Mouse (Mus musculus) forebrain, postnatal 0 days (tissue): ENCODE results near the gene Ywhah. TPM values are rescaled to one million over a fixed set of nuclear protein-coding genes. Genes with fewer than 3 reads are reported as not detected.

Source experiments
- ATAC-seq: fragments of 200-750 bp; cut with Nextera tagmentation; 2 replicates; pipeline ENCODE4 v1.8.0; 2017; ENCODE audit warnings: mild to moderate bottlenecking, moderate library complexity
- DNase-seq: peaks from one replicate; pipeline ENCODE4 v3.0.0-alpha.2; 2015
- H3K27ac ChIP-seq: fragments of 300-500 bp; sonication (generic); 2 replicates; pipeline ENCODE4 v1.5.1; 2014; ENCODE audit warnings: low read depth, mild to moderate bottlenecking, antibody characterized with exemption, low read length, moderate library complexity, mixed read lengths
- H3K27me3 ChIP-seq: fragments of 300-500 bp; sonication (generic); 2 replicates; pipeline ENCODE4 v1.6.1; 2014; ENCODE audit warnings: mild to moderate bottlenecking, low read length, mixed read lengths; ENCODE audit not compliant: insufficient read depth
- H3K36me3 ChIP-seq: fragments of 300-500 bp; sonication (generic); 2 replicates; pipeline ENCODE4 v1.6.1; 2014; ENCODE audit warnings: mild to moderate bottlenecking, moderate library complexity; ENCODE audit not compliant: insufficient read depth
- H3K4me1 ChIP-seq: fragments of 300-500 bp; sonication (generic); 2 replicates; pipeline ENCODE4 v1.6.1; 2014; ENCODE audit warnings: antibody characterized with exemption; ENCODE audit not compliant: insufficient read depth
- H3K4me2 ChIP-seq: fragments of 300-500 bp; sonication (generic); 2 replicates; pipeline ENCODE4 v1.6.1; 2014; ENCODE audit warnings: low read depth, mild to moderate bottlenecking, moderate library complexity
- H3K4me3 ChIP-seq: fragments of 300-500 bp; sonication (generic); 2 replicates; pipeline ENCODE4 v1.5.1; 2014; ENCODE audit warnings: low read depth, low read length, mixed read lengths
- H3K9ac ChIP-seq: fragments of 300-500 bp; sonication (generic); 2 replicates; pipeline ENCODE4 v1.6.1; 2014; ENCODE audit warnings: mild to moderate bottlenecking
- H3K9me3 ChIP-seq: fragments of 300-500 bp; sonication (generic); 2 replicates; pipeline ENCODE4 v1.6.1; 2016; ENCODE audit warnings: low read length
- CTCF ChIP-seq: sonication (generic); IDR thresholded peaks from 2 replicates; pipeline ENCODE4 v1.5.1; 2016; ENCODE audit warnings: antibody characterized with exemption, control low read depth, low read depth
- WGBS: fragments of 180-500 bp; shearing (Covaris S2); extraction: QIAGEN DNeasy Blood & Tissue Kit; methylation state at CpG from one replicate; pipeline ENCODE4 v1.1.7; 2014; 5-methylcytosine and 5-hydroxymethylcytosine counted together
- polyA plus RNA-seq: library from polyadenylated mRNA; unstranded; fragments of >200 nt; fragmentation: Nextera tagmentation; extraction: Ambion mirVana; gene quantifications from 2 replicates; pipeline ENCODE4 v1.2.1, GENCODE M21; 2015
- total RNA-seq: library from RNA; depleted of rRNA; stranded (reverse); fragments of >200 nt; gene quantifications from 2 replicates; pipeline ENCODE4 v1.2.3, GENCODE M21; 2014; rRNA removed

Ywhah gene
- total RNA-seq (475 and 549 TPM in 2 replicates), polyA plus RNA-seq (744 and 971 TPM in 2 replicates)

- Histone ChIP-seq H3K9ac (peak within 1 kb of the TSS; percentile 84), H3K36me3 (no peaks in the 10 kb centered on the region)
These were observed at the start of gene Ywhah for GRCm38 (mm10) chr5:33018561-33019425. Ywhah (plus strand) TSS chr5:33018816.

GRCm38 (mm10) chr5:32976541-32976940 is 42.1 kb upstream of the Ywhah start:
- H3K4me2 ChIP-seq: no peak overlapping the region
- ATAC-seq (no peak), DNase-seq (no peak)
- no peak overlapping the region for H3K9ac ChIP-seq
- peaks cover 33% of the 10 kb centered on the region for H3K36me3 ChIP-seq
- TF ChIP-seq CTCF: no peak
- H3K4me3 ChIP-seq: no peak overlapping the region
- H3K27me3 ChIP-seq: no peaks in the 10 kb centered on the region
- WGBS: 78% methylated on average over 4 of the region's 4 CpGs
- no peaks in the 10 kb centered on the region for H3K4me1 ChIP-seq
- no peak overlapping the region for H3K27ac ChIP-seq
- no peaks in the 10 kb centered on the region for H3K9me3 ChIP-seq

More at GRCm38 (mm10) chr5:33018561-33019425, at the start of gene Ywhah:
- Histone ChIP-seq H3K27ac (peak within 1 kb of the TSS; percentile 96), H3K4me1 (peaks cover 29% of the 10 kb centered on the region), H3K9me3 (no peaks in the 10 kb centered on the region), H3K4me3 (peak within 1 kb of the TSS; percentile 87), H3K4me2 (peak within 1 kb of the TSS; percentile 74), H3K27me3 (no peaks in the 10 kb centered on the region)
- ATAC-seq (peak; percentile 97), DNase-seq (peak; percentile 100)
- TF ChIP-seq CTCF: peak; percentile 54
- 4% methylated on average over 97 of the region's 121 CpGs for WGBS

GRCm38 (mm10) chr5:32977179-32977578 is 41.4 kb upstream of the Ywhah start:
- Histone ChIP-seq H3K9ac (no peak overlapping the region), H3K27me3 (no peaks in the 10 kb centered on the region), H3K9me3 (no peaks in the 10 kb centered on the region), H3K4me3 (no peak overlapping the region), H3K36me3 (peaks cover 33% of the 10 kb centered on the region), H3K4me1 (no peaks in the 10 kb centered on the region), H3K4me2 (no peak overlapping the region), H3K27ac (no peak overlapping the region)
- no peak for TF ChIP-seq CTCF
- no peak for ATAC-seq
- DNase-seq: no peak

- Histone ChIP-seq H3K9ac (no peak overlapping the region), H3K4me2 (no peak overlapping the region), H3K4me1 (no peaks in the 10 kb centered on the region), H3K9me3 (no peaks in the 10 kb centered on the region), H3K27ac (peak overlapping the region; percentile 54; the same call in 1 of the 2 replicates), H3K36me3 (peaks cover 33% of the 10 kb centered on the region), H3K4me3 (no peak overlapping the region), H3K27me3 (no peaks in the 10 kb centered on the region)
- ATAC-seq (peak; percentile 47; the same call in 1 of the 2 replicates), DNase-seq (no peak)
- 57% methylated on average over 1 of the region's 1 CpGs for WGBS
- TF ChIP-seq CTCF: no peak
These were observed 33.2 kb upstream of the Ywhah start for GRCm38 (mm10) chr5:32985379-32985778.

GRCm38 (mm10) chr5:32987873-32988272 is 30.7 kb upstream of the Ywhah start:
- no peak for DNase-seq

GRCm38 (mm10) chr5:32989959-32990640 is 28.5 kb upstream of the Ywhah start:
- Histone ChIP-seq H3K27ac (peak overlapping the region; percentile 54), H3K9me3 (no peaks in the 10 kb centered on the region), H3K4me3 (no peak overlapping the region), H3K9ac (0 out of 2 replicates have a peak overlapping the region, but pooled peaks have one; percentile 6), H3K4me1 (peaks cover 8% of the 10 kb centered on the region; the same call in 1 of the 2 replicates), H3K36me3 (peaks cover 9% of the 10 kb centered on the region; the same call in 1 of the 2 replicates), H3K4me2 (no peak overlapping the region), H3K27me3 (no peaks in the 10 kb centered on the region)
- DNase-seq: no peak
- 69% methylated on average over 13 of the region's 13 CpGs for WGBS
- TF ChIP-seq CTCF: no peak
- ATAC-seq: peak; percentile 54

More at GRCm38 (mm10) chr5:32987873-32988272, 30.7 kb upstream of the Ywhah start:
- no peak overlapping the region for H3K27ac ChIP-seq
- H3K4me2 ChIP-seq: no peak overlapping the region
- no peak for TF ChIP-seq CTCF
- no peaks in the 10 kb centered on the region for H3K9me3 ChIP-seq
- 89% methylated on average over 1 of the region's 1 CpGs for WGBS
- H3K27me3 ChIP-seq: no peaks in the 10 kb centered on the region
- no peak for ATAC-seq
- H3K36me3 ChIP-seq: peaks cover 25% of the 10 kb centered on the region
- no peak overlapping the region for H3K9ac ChIP-seq
- H3K4me3 ChIP-seq: no peak overlapping the region
- H3K4me1 ChIP-seq: 0 out of 2 replicates have a peak, but pooled peaks cover 2% of the 10 kb centered on the region
